Mouse (Mus musculus): Measurements from ENCODE around the gene Rap1gds1. TPM values are rescaled to one million over a fixed set of nuclear protein-coding genes. Genes with fewer than 3 reads are reported as not detected.

Gene Rap1gds1
- polyA plus RNA-seq, 1 experiment, result 3.5 TPM

GRCm38 (mm10) chr3:139023585-139023984, 51.4 kb downstream of the Rap1gds1 start:
- Histone ChIP-seq H3K4me1 (ENCODE audit: control insufficient read depth, insufficient read depth, low read length) (no peaks in the 10 kb centered on the region), H3K27me3 (ENCODE audit: control insufficient read depth, insufficient read depth, low read length) (no peaks in the 10 kb centered on the region), H3K4me3 (ENCODE audit: control insufficient read depth, low read depth, low read length) (no peak overlapping the region), H3K36me3 (ENCODE audit: control insufficient read depth, insufficient read depth, low read length) (no peaks in the 10 kb centered on the region), H3K27ac (ENCODE audit: control insufficient read depth, insufficient read depth, low read depth, low read length) (no peak overlapping the region)
- no peak for TF ChIP-seq POLR2A (IDR thresholded peaks at IDR 0.05; ENCODE audit: control insufficient read depth, low read depth, low read length)
- no peak for TF ChIP-seq CTCF (IDR thresholded peaks at IDR 0.05; ENCODE audit: control insufficient read depth, insufficient read depth, insufficient replicate concordance, low read depth, low read length)

GRCm38 (mm10) chr3:139012352-139012751, 62.6 kb downstream of the Rap1gds1 start:
- Histone ChIP-seq H3K27ac (ENCODE audit: control insufficient read depth, insufficient read depth, low read depth, low read length) (no peak overlapping the region), H3K36me3 (ENCODE audit: control insufficient read depth, insufficient read depth, low read length) (no peaks in the 10 kb centered on the region), H3K27me3 (ENCODE audit: control insufficient read depth, insufficient read depth, low read length) (no peaks in the 10 kb centered on the region), H3K4me3 (ENCODE audit: control insufficient read depth, low read depth, low read length) (no peak overlapping the region), H3K4me1 (ENCODE audit: control insufficient read depth, insufficient read depth, low read length) (no peaks in the 10 kb centered on the region)
- TF ChIP-seq CTCF (IDR thresholded peaks at IDR 0.05; ENCODE audit: control insufficient read depth, insufficient read depth, insufficient replicate concordance, low read depth, low read length), result no peak
- TF ChIP-seq POLR2A (IDR thresholded peaks at IDR 0.05; ENCODE audit: control insufficient read depth, low read depth, low read length), result no peak

GRCm38 (mm10) chr3:139005669-139006068, 69.3 kb downstream of the Rap1gds1 start:
- Histone ChIP-seq H3K27me3 (ENCODE audit: control insufficient read depth, insufficient read depth, low read length) (no peaks in the 10 kb centered on the region), H3K27ac (ENCODE audit: control insufficient read depth, insufficient read depth, low read depth, low read length) (no peak overlapping the region), H3K4me3 (ENCODE audit: control insufficient read depth, low read depth, low read length) (no peak overlapping the region), H3K4me1 (ENCODE audit: control insufficient read depth, insufficient read depth, low read length) (no peaks in the 10 kb centered on the region), H3K36me3 (ENCODE audit: control insufficient read depth, insufficient read depth, low read length) (no peaks in the 10 kb centered on the region)
- TF ChIP-seq CTCF (IDR thresholded peaks at IDR 0.05; ENCODE audit: control insufficient read depth, insufficient read depth, insufficient replicate concordance, low read depth, low read length) (no peak), POLR2A (IDR thresholded peaks at IDR 0.05; ENCODE audit: control insufficient read depth, low read depth, low read length) (no peak)

- Histone ChIP-seq H3K27ac (ENCODE audit: control insufficient read depth, insufficient read depth, low read depth, low read length) (no peak overlapping the region), H3K27me3 (ENCODE audit: control insufficient read depth, insufficient read depth, low read length) (no peaks in the 10 kb centered on the region), H3K36me3 (ENCODE audit: control insufficient read depth, insufficient read depth, low read length) (no peaks in the 10 kb centered on the region), H3K4me3 (ENCODE audit: control insufficient read depth, low read depth, low read length) (no peak overlapping the region), H3K4me1 (ENCODE audit: control insufficient read depth, insufficient read depth, low read length) (no peaks in the 10 kb centered on the region)
- TF ChIP-seq POLR2A (IDR thresholded peaks at IDR 0.05; ENCODE audit: control insufficient read depth, low read depth, low read length) (no peak), CTCF (IDR thresholded peaks at IDR 0.05; ENCODE audit: control insufficient read depth, insufficient read depth, insufficient replicate concordance, low read depth, low read length) (no peak)
Measured at GRCm38 (mm10) chr3:139002774-139003173, 72.2 kb downstream of the Rap1gds1 start.

GRCm38 (mm10) chr3:139000071-139000867, 74.7 kb downstream of the Rap1gds1 start:
- H3K4me1 ChIP-seq (ENCODE audit: control insufficient read depth, insufficient read depth, low read length), result no peaks in the 10 kb centered on the region

GRCm38 (mm10) chr3:138993473-138993872, 81.5 kb downstream of the Rap1gds1 start:
- Histone ChIP-seq H3K36me3 (ENCODE audit: control insufficient read depth, insufficient read depth, low read length) (no peaks in the 10 kb centered on the region), H3K27me3 (ENCODE audit: control insufficient read depth, insufficient read depth, low read length) (no peaks in the 10 kb centered on the region), H3K4me1 (ENCODE audit: control insufficient read depth, insufficient read depth, low read length) (no peaks in the 10 kb centered on the region), H3K27ac (ENCODE audit: control insufficient read depth, insufficient read depth, low read depth, low read length) (no peak overlapping the region), H3K4me3 (ENCODE audit: control insufficient read depth, low read depth, low read length) (no peak overlapping the region)
- TF ChIP-seq POLR2A (IDR thresholded peaks at IDR 0.05; ENCODE audit: control insufficient read depth, low read depth, low read length) (no peak), CTCF (IDR thresholded peaks at IDR 0.05; ENCODE audit: control insufficient read depth, insufficient read depth, insufficient replicate concordance, low read depth, low read length) (no peak)

More at GRCm38 (mm10) chr3:139000071-139000867, 74.7 kb downstream of the Rap1gds1 start:
- Histone ChIP-seq H3K36me3 (ENCODE audit: control insufficient read depth, insufficient read depth, low read length) (no peaks in the 10 kb centered on the region), H3K27ac (ENCODE audit: control insufficient read depth, insufficient read depth, low read depth, low read length) (no peak overlapping the region), H3K4me3 (ENCODE audit: control insufficient read depth, low read depth, low read length) (no peak overlapping the region), H3K27me3 (ENCODE audit: control insufficient read depth, insufficient read depth, low read length) (no peaks in the 10 kb centered on the region)
- no peak for TF ChIP-seq CTCF (IDR thresholded peaks at IDR 0.05; ENCODE audit: control insufficient read depth, insufficient read depth, insufficient replicate concordance, low read depth, low read length)
- no peak for TF ChIP-seq POLR2A (IDR thresholded peaks at IDR 0.05; ENCODE audit: control insufficient read depth, low read depth, low read length)

- no peaks in the 10 kb centered on the region for H3K27me3 ChIP-seq (ENCODE audit: control insufficient read depth, insufficient read depth, low read length)
- no peaks in the 10 kb centered on the region for H3K36me3 ChIP-seq (ENCODE audit: control insufficient read depth, insufficient read depth, low read length)
- TF ChIP-seq POLR2A (IDR thresholded peaks at IDR 0.05; ENCODE audit: control insufficient read depth, low read depth, low read length) (no peak), CTCF (IDR thresholded peaks at IDR 0.05; ENCODE audit: control insufficient read depth, insufficient read depth, insufficient replicate concordance, low read depth, low read length) (no peak)
- H3K4me3 ChIP-seq (ENCODE audit: control insufficient read depth, low read depth, low read length), result no peak overlapping the region
- no peak overlapping the region for H3K27ac ChIP-seq (ENCODE audit: control insufficient read depth, insufficient read depth, low read depth, low read length)
- H3K4me1 ChIP-seq (ENCODE audit: control insufficient read depth, insufficient read depth, low read length), result no peaks in the 10 kb centered on the region
Measured at GRCm38 (mm10) chr3:138991367-138991766, 83.6 kb downstream of the Rap1gds1 start.
